Mouse (Mus musculus) hindlimb bud, embryonic 11.5 days (tissue): ENCODE data around the gene Ppil2.

Source experiments
- DNase-seq: peaks from one replicate; pipeline ENCODE4 v3.0.0-alpha.2; 2012; ENCODE audit warnings: low read depth, low spot score; ENCODE audit errors: extremely low spot score

Ppil2 gene

GRCm38 (mm10) chr16:17110771-17111743 lies at the start of gene Ppil2:
TSS of gene Ppil2 (minus strand) at chr16:17111257.
- peak; percentile 50 for DNase-seq

DNA sequence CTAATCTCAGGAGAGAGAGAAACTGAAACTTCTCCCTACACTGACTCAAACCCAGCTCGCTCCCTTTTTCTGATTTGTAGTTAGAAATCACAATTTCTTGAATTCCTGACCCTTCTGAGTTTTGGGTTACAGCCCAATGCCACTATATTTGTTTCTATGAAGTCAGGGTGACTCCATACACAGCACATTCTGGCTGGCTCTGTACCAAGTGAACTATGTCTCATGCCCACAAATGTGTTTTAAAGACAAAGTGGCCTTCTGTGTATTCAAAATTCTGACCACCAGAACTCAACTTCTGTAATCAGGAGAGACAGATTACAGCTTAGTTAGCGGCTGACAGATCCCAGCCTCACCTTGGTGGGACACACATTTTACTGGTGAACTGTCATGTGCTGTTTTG lies 43.3 kb upstream of the Ppil2 start:
- DNase-seq, result no peak

DNA sequence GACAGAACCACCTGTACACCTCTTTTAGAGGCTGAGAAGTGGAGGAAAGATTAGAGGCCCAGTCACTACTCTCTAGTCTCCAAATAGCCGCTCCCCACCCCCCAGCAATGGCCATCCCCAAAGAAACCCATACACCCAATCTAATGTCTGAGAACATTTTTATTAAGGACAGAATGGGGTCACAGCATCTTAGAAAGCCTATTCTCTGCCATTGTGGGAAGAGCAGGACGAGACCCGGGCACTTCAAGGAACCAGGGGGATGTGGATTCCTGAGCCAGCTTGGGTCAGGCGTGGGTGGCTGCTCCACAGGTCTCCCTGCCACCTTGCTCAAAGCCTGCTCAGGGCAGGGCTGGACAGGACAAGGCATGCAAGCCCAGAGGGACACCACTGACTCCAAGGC lies 40.8 kb upstream of the Ppil2 start:
- no peak for DNase-seq

- DNase-seq, result no peak
Measured at GRCm38 (mm10) chr16:17150520-17151258, 39.6 kb upstream of the Ppil2 start.

DNA sequence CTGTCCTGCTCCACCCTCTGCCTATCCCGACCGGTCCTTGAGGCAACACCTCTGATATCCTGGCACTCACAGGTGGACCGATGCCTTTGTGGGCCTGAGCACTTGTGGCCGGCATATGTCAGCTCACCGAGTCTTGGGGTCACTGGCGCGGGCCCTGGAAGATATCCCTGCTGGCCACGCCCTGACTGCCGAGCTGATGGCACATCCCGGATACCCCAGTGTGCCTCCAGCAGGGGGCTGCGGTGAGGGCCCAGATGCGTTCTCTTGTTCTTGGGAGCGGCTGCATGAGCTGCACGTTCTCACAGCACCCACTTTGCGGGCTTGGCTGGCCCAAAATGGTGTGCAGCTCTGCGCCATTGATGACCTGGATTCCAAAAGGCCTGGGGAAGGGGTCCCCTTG lies 37.0 kb upstream of the Ppil2 start:
- no peak for DNase-seq

GRCm38 (mm10) chr16:17147391-17147929 lies 36.4 kb upstream of the Ppil2 start:
- no peak for DNase-seq

DNA sequence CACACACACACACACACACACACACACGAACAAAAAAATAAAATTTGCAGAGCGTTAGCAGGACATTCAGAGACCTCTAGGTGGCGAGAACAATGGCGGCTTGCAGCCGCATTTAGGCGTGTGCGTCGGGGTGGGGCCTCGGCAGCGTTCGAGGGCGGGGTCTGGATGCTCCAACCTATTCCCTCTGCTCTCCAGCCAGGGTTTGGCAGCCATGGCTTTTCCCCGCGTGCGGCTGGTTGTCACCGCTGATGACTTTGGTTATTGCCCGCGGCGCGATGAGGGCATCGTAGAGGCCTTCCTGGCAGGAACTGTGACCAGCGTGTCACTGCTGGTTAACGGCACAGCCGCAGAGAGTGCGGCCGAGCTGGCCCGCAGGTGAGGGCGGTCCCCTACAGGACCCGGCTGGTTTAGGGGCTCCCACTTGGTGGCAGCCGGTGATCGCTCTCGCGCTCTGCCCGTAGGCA lies 35.7 kb upstream of the Ppil2 start, which contains the start of gene Ccdc116:
Gene Ccdc116 (minus strand): TSS at position 458 of the 464 bp plus-strand sequence.
- peak; percentile 77 for DNase-seq

DNA sequence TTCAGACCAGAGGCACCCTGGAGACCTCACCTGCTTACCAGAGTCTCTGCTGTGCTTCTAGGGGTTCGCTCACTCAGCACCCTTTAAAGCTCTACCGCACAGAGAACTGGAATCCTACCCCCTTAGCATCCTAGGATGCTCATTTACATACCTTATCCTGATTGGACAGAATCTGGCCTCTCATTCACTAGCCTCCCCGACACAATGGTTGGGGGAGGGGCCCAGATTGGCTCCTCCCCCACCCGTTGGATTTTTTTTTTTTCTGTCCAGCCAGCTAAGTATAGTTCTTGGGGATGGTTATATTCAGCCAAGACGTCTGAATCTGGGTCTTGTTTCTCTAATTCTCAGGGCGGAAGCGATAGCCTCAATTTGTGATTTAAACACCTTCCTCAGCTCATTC lies 33.3 kb upstream of the Ppil2 start, which contains the start of gene Ydjc:
Gene Ydjc (plus strand): TSS at position 283 of the 400 bp plus-strand sequence.
- DNase-seq, result no peak

DNA sequence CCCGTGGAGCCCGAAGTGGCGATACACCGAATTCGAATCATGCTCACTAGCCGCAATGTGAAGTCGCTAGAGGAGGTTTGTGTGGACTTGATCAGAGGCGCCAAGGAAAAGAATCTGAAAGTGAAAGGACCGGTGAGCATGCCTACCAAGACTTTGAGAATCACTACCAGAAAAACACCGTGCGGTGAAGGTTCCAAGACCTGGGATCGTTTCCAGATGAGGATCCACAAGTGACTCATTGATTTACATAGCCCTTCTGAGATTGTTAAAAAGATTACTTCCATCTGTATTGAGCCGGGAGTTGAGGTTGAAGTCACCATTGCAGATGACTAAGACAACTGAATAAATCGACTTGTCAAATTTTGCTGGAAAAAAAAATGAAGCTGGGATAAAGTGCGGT lies 26.3 kb upstream of the Ppil2 start:
- DNase-seq, result no peak

GRCm38 (mm10) chr16:17132906-17133200 lies 21.8 kb upstream of the Ppil2 start:
- no peak for DNase-seq

GRCm38 (mm10) chr16:17132089-17132905 lies 21.2 kb upstream of the Ppil2 start, which contains the start of gene Sdf2l1:
TSS of gene Sdf2l1 (minus strand) at chr16:17132383.
- peak; percentile 81 for DNase-seq

- DNase-seq, result no peak
Measured at GRCm38 (mm10) chr16:17131191-17132088, 20.4 kb upstream of the Ppil2 start.

GRCm38 (mm10) chr16:17127292-17127691 lies 16.2 kb upstream of the Ppil2 start:
- no peak for DNase-seq

DNA sequence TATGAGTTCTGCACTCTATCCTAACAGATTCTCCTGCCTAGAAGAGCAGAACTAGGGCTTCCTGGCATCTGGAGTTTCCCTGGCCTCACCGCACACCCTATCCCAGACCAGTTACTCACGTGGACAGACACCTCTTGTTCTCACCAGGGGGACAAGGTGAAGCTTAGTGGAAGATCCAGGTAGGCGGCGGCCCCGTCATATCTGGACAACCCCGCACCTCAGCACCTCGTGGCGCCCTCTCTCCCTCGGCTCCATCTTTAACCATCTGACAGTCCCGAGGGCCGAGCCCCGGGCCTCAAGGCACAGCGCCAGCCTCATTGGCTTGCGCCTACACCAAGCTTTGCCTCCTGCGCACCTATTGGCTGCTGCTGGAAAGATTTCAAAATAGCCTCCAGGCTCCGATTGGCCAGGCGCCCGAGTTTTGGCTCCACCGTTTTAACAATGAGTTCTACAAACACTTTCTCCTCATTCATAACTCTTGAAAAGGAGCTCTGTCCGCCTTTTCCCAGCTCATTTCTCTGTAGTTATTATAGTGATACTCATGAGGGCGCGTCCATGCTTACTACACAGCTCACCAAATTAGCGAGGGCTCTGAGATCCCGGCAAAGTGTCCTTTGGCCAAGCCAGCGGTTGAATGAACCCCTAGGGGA lies 13.9 kb upstream of the Ppil2 start, which contains the start of gene 2610318N02Rik:
Gene 2610318N02Rik (minus strand): TSS at position 297 of the 650 bp plus-strand sequence.
- peak; percentile 81 for DNase-seq

DNA sequence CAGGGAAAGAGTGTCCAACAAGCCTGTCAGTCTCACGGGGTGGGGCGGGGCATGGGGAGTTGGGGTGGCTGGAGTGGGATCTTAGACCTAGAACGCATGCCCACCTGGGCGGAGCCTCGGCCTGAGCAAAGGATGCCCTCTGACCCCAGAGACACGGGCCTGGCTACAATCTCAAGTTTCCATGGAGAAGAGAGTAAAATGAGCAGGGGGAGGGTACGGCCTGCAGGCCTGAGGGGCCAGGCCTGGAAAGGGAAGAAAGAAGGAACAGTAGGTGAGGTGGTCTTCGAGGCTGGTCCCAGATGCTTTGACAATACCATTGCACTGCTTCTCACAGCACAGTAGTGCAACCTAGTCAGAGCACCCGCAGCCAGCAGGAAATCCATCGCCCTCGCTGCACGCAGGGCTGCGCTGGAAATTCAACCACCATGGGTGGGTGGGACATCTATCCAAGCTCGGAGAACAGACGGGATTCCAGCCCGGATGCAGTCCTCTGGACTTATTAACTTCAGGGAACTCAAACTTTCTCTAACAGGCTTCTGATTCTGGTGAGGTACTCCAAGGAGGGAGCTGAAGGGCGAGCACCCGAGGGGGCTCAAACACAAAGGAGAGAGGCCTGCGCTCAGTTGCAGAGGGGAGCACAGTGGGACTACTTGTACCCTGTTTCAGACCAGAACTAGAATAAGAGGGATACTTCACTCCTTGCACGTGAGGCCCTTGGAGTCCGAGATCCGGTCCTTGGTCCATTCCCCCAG lies 13.2 kb upstream of the Ppil2 start:
- no peak for DNase-seq

DNA sequence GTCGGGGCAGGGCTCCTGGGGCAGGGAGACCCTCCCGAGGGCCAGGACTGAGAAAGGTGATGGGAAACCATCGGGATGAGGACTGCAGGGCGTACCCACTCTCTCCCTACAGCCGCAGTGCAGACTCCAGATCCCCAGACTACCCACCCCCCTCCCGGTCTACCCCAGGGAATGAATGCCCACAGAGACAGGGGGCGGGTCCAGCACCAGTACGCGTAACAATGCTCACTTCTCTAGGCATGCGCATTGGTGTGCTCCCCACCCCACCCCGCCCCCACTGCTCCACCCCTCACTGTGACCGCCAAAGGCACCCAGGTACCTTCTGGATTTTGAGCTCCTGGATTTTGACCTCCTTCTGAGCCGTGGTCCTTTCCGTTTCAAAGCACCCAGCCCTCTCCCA lies 10.5 kb upstream of the Ppil2 start:
- DNase-seq, result no peak

- no peak for DNase-seq
Measured at GRCm38 (mm10) chr16:17117309-17117799, 6.3 kb upstream of the Ppil2 start.

DNA sequence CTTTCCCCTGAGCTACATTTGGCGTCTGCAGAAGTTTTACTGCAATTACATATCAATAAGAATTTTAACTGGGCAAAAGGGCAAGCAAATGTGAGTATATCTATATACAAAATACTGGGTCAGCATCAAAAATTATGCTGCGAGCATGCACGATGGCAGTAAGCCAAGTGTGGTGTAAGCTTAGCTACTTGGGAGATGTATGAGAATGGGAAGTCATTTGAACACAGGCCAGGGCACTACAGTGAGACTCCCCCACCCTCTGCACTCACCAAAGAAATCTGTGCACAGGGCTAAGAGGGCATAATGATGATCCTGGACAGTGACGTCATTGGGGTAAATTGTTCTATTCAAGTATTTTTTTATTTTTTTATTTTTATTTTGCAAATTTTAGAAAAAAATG lies 6.5 kb downstream of the Ppil2 start:
- no peak for DNase-seq
